Mouse (Mus musculus): ENCODE results near the gene Rsph14. TPM values are rescaled to one million over a fixed set of nuclear protein-coding genes. Genes with fewer than 3 reads are reported as not detected.

Gene Rsph14
- polyA plus RNA-seq, 1 experiment from 2014 or later, result not detected

- Histone ChIP-seq H3K27ac (replicated peaks; ENCODE audit: low read depth, low read length) (no peak overlapping the region), H3K4me3 (ENCODE audit: low read depth, low read length) (no peak overlapping the region), H3K9ac (ENCODE audit: low read length) (no peak overlapping the region), H3K27me3 (ENCODE audit: control insufficient read depth, insufficient read depth, low read length) (0 out of 2 replicates have a peak, but pooled peaks cover 2% of the 10 kb centered on the region), H3K9me3 (ENCODE audit: control insufficient read depth, low read length) (no peaks in the 10 kb centered on the region), H3K36me3 (ENCODE audit: control insufficient read depth, insufficient read depth, low read length) (no peaks in the 10 kb centered on the region), H3K4me2 (ENCODE audit: low read depth, severe bottlenecking) (no peak overlapping the region), H3K4me1 (ENCODE audit: control insufficient read depth, insufficient read depth, low read length) (peaks cover 30% of the 10 kb centered on the region)
- WGBS, result 35% methylated on average over 9 of the region's 9 CpGs
- no peak for ATAC-seq (ENCODE audit: insufficient number of reproducible peaks, low FRiP score, low TSS enrichment, low read depth)
- no peak for DNase-seq (ENCODE audit: low spot score)
Observed at GRCm38 (mm10) chr10:75058761-75059395, 26.5 kb upstream of the Rsph14 start.

- Histone ChIP-seq H3K4me3 (ENCODE audit: low read depth, low read length) (no peak overlapping the region), H3K9me3 (ENCODE audit: control insufficient read depth, low read length) (no peaks in the 10 kb centered on the region), H3K36me3 (ENCODE audit: control insufficient read depth, insufficient read depth, low read length) (no peaks in the 10 kb centered on the region), H3K27me3 (ENCODE audit: control insufficient read depth, insufficient read depth, low read length) (0 out of 2 replicates have a peak, but pooled peaks cover 2% of the 10 kb centered on the region), H3K9ac (ENCODE audit: low read length) (no peak overlapping the region), H3K4me1 (ENCODE audit: control insufficient read depth, insufficient read depth, low read length) (peaks cover 25% of the 10 kb centered on the region), H3K27ac (replicated peaks; ENCODE audit: low read depth, low read length) (no peak overlapping the region), H3K4me2 (ENCODE audit: low read depth, severe bottlenecking) (no peak overlapping the region)
- ATAC-seq (ENCODE audit: insufficient number of reproducible peaks, low FRiP score, low TSS enrichment, low read depth), result no peak
- DNase-seq (ENCODE audit: low spot score), result no peak
- 88% methylated on average over 8 of the region's 8 CpGs for WGBS
Observed at GRCm38 (mm10) chr10:75058336-75058735, 25.9 kb upstream of the Rsph14 start.

- Histone ChIP-seq H3K4me1 (ENCODE audit: control insufficient read depth, insufficient read depth, low read length) (peaks cover 6% of the 10 kb centered on the region; the same call in 1 of the 2 replicates), H3K27ac (replicated peaks; ENCODE audit: low read depth, low read length) (no peak overlapping the region), H3K36me3 (ENCODE audit: control insufficient read depth, insufficient read depth, low read length) (no peaks in the 10 kb centered on the region), H3K4me2 (ENCODE audit: low read depth, severe bottlenecking) (no peak overlapping the region), H3K9me3 (ENCODE audit: control insufficient read depth, low read length) (no peaks in the 10 kb centered on the region), H3K9ac (ENCODE audit: low read length) (no peak overlapping the region), H3K4me3 (ENCODE audit: low read depth, low read length) (no peak overlapping the region), H3K27me3 (ENCODE audit: control insufficient read depth, insufficient read depth, low read length) (no peaks in the 10 kb centered on the region)
- no peak for ATAC-seq (ENCODE audit: insufficient number of reproducible peaks, low FRiP score, low TSS enrichment, low read depth)
- WGBS, result 33% methylated on average over 4 of the region's 4 CpGs
- DNase-seq (ENCODE audit: low spot score), result no peak
Observed at GRCm38 (mm10) chr10:75056255-75056654, 23.9 kb upstream of the Rsph14 start.

GRCm38 (mm10) chr10:75055672-75056071 is 23.3 kb upstream of the Rsph14 start:
- Histone ChIP-seq H3K4me3 (ENCODE audit: low read depth, low read length) (no peak overlapping the region), H3K36me3 (ENCODE audit: control insufficient read depth, insufficient read depth, low read length) (no peaks in the 10 kb centered on the region), H3K9me3 (ENCODE audit: control insufficient read depth, low read length) (no peaks in the 10 kb centered on the region), H3K27me3 (ENCODE audit: control insufficient read depth, insufficient read depth, low read length) (no peaks in the 10 kb centered on the region), H3K27ac (replicated peaks; ENCODE audit: low read depth, low read length) (no peak overlapping the region), H3K4me1 (ENCODE audit: control insufficient read depth, insufficient read depth, low read length) (peaks cover 6% of the 10 kb centered on the region; the same call in 1 of the 2 replicates), H3K9ac (ENCODE audit: low read length) (no peak overlapping the region), H3K4me2 (ENCODE audit: low read depth, severe bottlenecking) (no peak overlapping the region)
- DNase-seq (ENCODE audit: low spot score) (no peak), ATAC-seq (ENCODE audit: insufficient number of reproducible peaks, low FRiP score, low TSS enrichment, low read depth) (no peak)
- WGBS, result 79% methylated on average over 5 of the region's 5 CpGs

- Histone ChIP-seq H3K9ac (ENCODE audit: low read length) (no peak overlapping the region), H3K27me3 (ENCODE audit: control insufficient read depth, insufficient read depth, low read length) (no peaks in the 10 kb centered on the region), H3K27ac (replicated peaks; ENCODE audit: low read depth, low read length) (no peak overlapping the region), H3K4me3 (ENCODE audit: low read depth, low read length) (no peak overlapping the region), H3K36me3 (ENCODE audit: control insufficient read depth, insufficient read depth, low read length) (no peaks in the 10 kb centered on the region), H3K9me3 (ENCODE audit: control insufficient read depth, low read length) (no peaks in the 10 kb centered on the region), H3K4me2 (ENCODE audit: low read depth, severe bottlenecking) (no peak overlapping the region), H3K4me1 (ENCODE audit: control insufficient read depth, insufficient read depth, low read length) (no peaks in the 10 kb centered on the region)
- ATAC-seq (ENCODE audit: insufficient number of reproducible peaks, low FRiP score, low TSS enrichment, low read depth) (no peak), DNase-seq (ENCODE audit: low spot score) (no peak)
- 78% methylated on average over 6 of the region's 6 CpGs for WGBS
Observed at GRCm38 (mm10) chr10:75054125-75054524, 21.7 kb upstream of the Rsph14 start.

- Histone ChIP-seq H3K27me3 (ENCODE audit: control insufficient read depth, insufficient read depth, low read length) (no peaks in the 10 kb centered on the region), H3K4me2 (ENCODE audit: low read depth, severe bottlenecking) (no peak overlapping the region), H3K36me3 (ENCODE audit: control insufficient read depth, insufficient read depth, low read length) (no peaks in the 10 kb centered on the region), H3K9me3 (ENCODE audit: control insufficient read depth, low read length) (no peaks in the 10 kb centered on the region), H3K27ac (replicated peaks; ENCODE audit: low read depth, low read length) (no peak overlapping the region), H3K4me1 (ENCODE audit: control insufficient read depth, insufficient read depth, low read length) (no peaks in the 10 kb centered on the region), H3K4me3 (ENCODE audit: low read depth, low read length) (no peak overlapping the region), H3K9ac (ENCODE audit: low read length) (no peak overlapping the region)
- WGBS, result 88% methylated on average over 4 of the region's 4 CpGs
- DNase-seq (ENCODE audit: low spot score) (no peak), ATAC-seq (ENCODE audit: insufficient number of reproducible peaks, low FRiP score, low TSS enrichment, low read depth) (no peak)
Observed at GRCm38 (mm10) chr10:75053655-75054054, 21.3 kb upstream of the Rsph14 start.

- no peak for ATAC-seq (ENCODE audit: insufficient number of reproducible peaks, low FRiP score, low TSS enrichment, low read depth)
- Histone ChIP-seq H3K27me3 (ENCODE audit: control insufficient read depth, insufficient read depth, low read length) (no peaks in the 10 kb centered on the region), H3K4me3 (ENCODE audit: low read depth, low read length) (no peak overlapping the region), H3K36me3 (ENCODE audit: control insufficient read depth, insufficient read depth, low read length) (no peaks in the 10 kb centered on the region), H3K9ac (ENCODE audit: low read length) (no peak overlapping the region), H3K4me2 (ENCODE audit: low read depth, severe bottlenecking) (no peak overlapping the region), H3K9me3 (ENCODE audit: control insufficient read depth, low read length) (no peaks in the 10 kb centered on the region), H3K27ac (replicated peaks; ENCODE audit: low read depth, low read length) (no peak overlapping the region), H3K4me1 (ENCODE audit: control insufficient read depth, insufficient read depth, low read length) (no peaks in the 10 kb centered on the region)
- 80% methylated on average over 8 of the region's 8 CpGs for WGBS
- DNase-seq (ENCODE audit: low spot score), result no peak
Observed at GRCm38 (mm10) chr10:75052902-75053301, 20.5 kb upstream of the Rsph14 start.

- no peaks in the 10 kb centered on the region for H3K9me3 ChIP-seq (ENCODE audit: control insufficient read depth, low read length)
- H3K4me3 ChIP-seq (ENCODE audit: low read depth, low read length), result no peak overlapping the region
- WGBS, result 96% methylated on average over 21 of the region's 21 CpGs
- ATAC-seq (ENCODE audit: insufficient number of reproducible peaks, low FRiP score, low TSS enrichment, low read depth) (no peak), DNase-seq (ENCODE audit: low spot score) (no peak)
- H3K4me1 ChIP-seq (ENCODE audit: control insufficient read depth, insufficient read depth, low read length), result no peaks in the 10 kb centered on the region
- no peaks in the 10 kb centered on the region for H3K27me3 ChIP-seq (ENCODE audit: control insufficient read depth, insufficient read depth, low read length)
- H3K9ac ChIP-seq (ENCODE audit: low read length), result no peak overlapping the region
- H3K4me2 ChIP-seq (ENCODE audit: low read depth, severe bottlenecking), result no peak overlapping the region
- H3K27ac ChIP-seq (replicated peaks; ENCODE audit: low read depth, low read length), result no peak overlapping the region
- H3K36me3 ChIP-seq (ENCODE audit: control insufficient read depth, insufficient read depth, low read length), result no peaks in the 10 kb centered on the region
Observed at GRCm38 (mm10) chr10:75051364-75052074, 19.1 kb upstream of the Rsph14 start.
